Mouse (Mus musculus): ENCODE results near the gene Minos1.

Gene Minos1

GRCm38 (mm10) chr4:139093196-139093530, 37.8 kb downstream of the Minos1 start:
- DNase-seq (ENCODE audit: low read depth), result no peak

- DNase-seq (ENCODE audit: low read depth), result no peak
These were observed 38.3 kb downstream of the Minos1 start, which contains the start of gene Nbl1 for GRCm38 (mm10) chr4:139092356-139093195. TSS of gene Nbl1 (minus strand) at chr4:139092993.

- DNase-seq (ENCODE audit: low read depth), result no peak
These were observed 39.2 kb downstream of the Minos1 start for GRCm38 (mm10) chr4:139091478-139092355.

GRCm38 (mm10) chr4:139091066-139091465, 39.8 kb downstream of the Minos1 start:
- DNase-seq (ENCODE audit: low read depth), result no peak

GRCm38 (mm10) chr4:139090303-139090940, 40.5 kb downstream of the Minos1 start:
- DNase-seq (ENCODE audit: low read depth), result no peak

GRCm38 (mm10) chr4:139088982-139089671, 41.8 kb downstream of the Minos1 start:
- no peak for DNase-seq (ENCODE audit: low read depth)

GRCm38 (mm10) chr4:139086984-139087383, 43.9 kb downstream of the Minos1 start:
- no peak for DNase-seq (ENCODE audit: low read depth)

GRCm38 (mm10) chr4:139086037-139086436, 44.9 kb downstream of the Minos1 start:
- DNase-seq (ENCODE audit: low read depth), result peak; percentile 95

- DNase-seq (ENCODE audit: low read depth), result no peak
These were observed 45.6 kb downstream of the Minos1 start for GRCm38 (mm10) chr4:139085337-139085736.

- no peak for DNase-seq (ENCODE audit: low read depth)
These were observed 47.9 kb downstream of the Minos1 start for GRCm38 (mm10) chr4:139082790-139083564.

GRCm38 (mm10) chr4:139081270-139081931, 49.5 kb downstream of the Minos1 start:
- no peak for DNase-seq (ENCODE audit: low read depth)

- no peak for DNase-seq (ENCODE audit: low read depth)
These were observed 50.7 kb downstream of the Minos1 start for GRCm38 (mm10) chr4:139080259-139080658.

- DNase-seq (ENCODE audit: low read depth), result no peak
These were observed 51.5 kb downstream of the Minos1 start for GRCm38 (mm10) chr4:139079439-139079838.

- no peak for DNase-seq (ENCODE audit: low read depth)
These were observed 52.2 kb downstream of the Minos1 start for GRCm38 (mm10) chr4:139078726-139079125.

- no peak for DNase-seq (ENCODE audit: low read depth)
These were observed 52.6 kb downstream of the Minos1 start for GRCm38 (mm10) chr4:139078313-139078712.

- no peak for DNase-seq (ENCODE audit: low read depth)
These were observed 55.0 kb downstream of the Minos1 start for GRCm38 (mm10) chr4:139075915-139076314.

- DNase-seq (ENCODE audit: low read depth), result no peak
These were observed 55.7 kb downstream of the Minos1 start, which contains the start of gene Htr6 for GRCm38 (mm10) chr4:139075041-139075711. TSS of gene Htr6 (minus strand) at chr4:139075570.

GRCm38 (mm10) chr4:139074060-139074459, 56.9 kb downstream of the Minos1 start:
- DNase-seq (ENCODE audit: low read depth), result no peak

GRCm38 (mm10) chr4:139068287-139068686, 62.6 kb downstream of the Minos1 start:
- DNase-seq (ENCODE audit: low read depth), result no peak

GRCm38 (mm10) chr4:139064831-139065230, 66.1 kb downstream of the Minos1 start:
- DNase-seq (ENCODE audit: low read depth), result no peak

Measured in c-Kit-positive CD71-negative TER-119-negative erythroid progenitor cells, embryonic 14.5 days (primary cell).